In the genomic region with DNA sequence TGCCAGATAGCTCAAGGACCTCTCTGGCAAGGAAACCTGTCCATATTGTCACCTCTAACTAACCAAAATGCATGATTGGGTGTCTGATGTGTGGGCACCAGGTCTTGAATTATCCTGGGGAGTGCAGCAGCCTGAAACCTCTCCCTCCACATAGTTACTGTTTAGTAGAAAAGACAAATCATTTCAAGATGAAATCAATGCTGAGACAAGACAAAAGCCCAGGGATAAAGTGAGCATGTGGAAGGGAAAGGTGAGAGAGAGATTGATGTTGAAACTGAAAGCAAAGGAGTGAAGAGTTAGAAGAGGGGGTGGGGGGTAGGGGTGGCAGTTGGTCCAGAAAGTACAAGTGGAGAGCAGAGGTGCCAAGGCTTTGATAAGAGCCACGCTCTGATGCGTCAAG, we compare ENCODE assay signal across 13 mouse cellular contexts. TPM values are rescaled to one million over a fixed set of nuclear protein-coding genes. Genes with fewer than 3 reads are reported as not detected.
DNase-seq lines count a peak whose midpoint lies in the region; ATAC-seq lines count a peak whose summit lies in the region.
"Had no signal": no experiment of that assay in that cellular context is flagged by ENCODE, and none has a peak within 500 bp of the region (broad histone marks: within the 10 kb centered on the region; RNA-seq: fewer than 3 reads in every experiment).

No protein-coding gene starts in this region.

- H3K4me2 ChIP-seq in heart, embryonic 12.5 days: peak overlapping the region; percentile 90; the same call in 1 of the 2 replicates

- H3K4me3 ChIP-seq in heart, embryonic 12.5 days: no peak overlapping the region
- peak overlapping the region; percentile 91 for H3K4me3 ChIP-seq in midbrain, embryonic 10.5 days

- 58% methylated on average over 2 of the region's 2 CpGs for WGBS in heart, embryonic 12.5 days
- 71% methylated on average over 2 of the region's 2 CpGs for WGBS in midbrain, embryonic 10.5 days

- H3K27me3 ChIP-seq in heart, embryonic 12.5 days (replicated peaks): no peaks in the 10 kb centered on the region
- H3K27me3 ChIP-seq in midbrain, embryonic 10.5 days (ENCODE audit: low read depth, poor library complexity, severe bottlenecking): peaks cover 18% of the 10 kb centered on the region
- H3K27me3 ChIP-seq: embryonic facial prominence, embryonic 15.5 days had no signal

- no peaks in the 10 kb centered on the region for H3K9me3 ChIP-seq in heart, embryonic 12.5 days (replicated peaks)
- H3K9me3 ChIP-seq in midbrain, embryonic 10.5 days (replicated peaks): no peaks in the 10 kb centered on the region
- H3K9me3 ChIP-seq: embryonic facial prominence, embryonic 15.5 days; G1E had no signal

- H3K27ac ChIP-seq in heart, embryonic 12.5 days (ENCODE audit: poor library complexity, severe bottlenecking): no peak overlapping the region
- no peak overlapping the region for H3K27ac ChIP-seq in midbrain, embryonic 10.5 days (replicated peaks)

- no peak for DNase-seq in heart, postnatal 25 days (ENCODE audit: low spot score)
- DNase-seq in testis, postnatal 10 days (ENCODE audit: low spot score): peak; percentile 12
- no peak for DNase-seq in testis, postnatal 14 days (ENCODE audit: low spot score)
- DNase-seq in midbrain, embryonic 10.5 days (ENCODE audit: low spot score): no peak
- DNase-seq in adrenal gland, postnatal 14 days: no peak
- DNase-seq in gastrocnemius, postnatal 4 days (ENCODE audit: low spot score in 2 of 2): no peak
- no peak for DNase-seq in urinary bladder, adult 2 months (ENCODE audit: low spot score)
- DNase-seq: kidney, adult 8-10 months; lung, postnatal 36 days; right cerebral cortex, postnatal 25 days had no signal

- no peak overlapping the region for H3K9ac ChIP-seq in heart, embryonic 12.5 days

- intact Hi-C loops in heart, postnatal 25 days (cut with DNase I): no loop called here

- ATAC-seq in heart, embryonic 12.5 days (ENCODE audit: insufficient number of reproducible peaks, low FRiP score): no peak

- peaks cover 30% of the 10 kb centered on the region for H3K4me1 ChIP-seq in heart, embryonic 12.5 days (replicated peaks)
- peaks cover 42% of the 10 kb centered on the region for H3K4me1 ChIP-seq in midbrain, embryonic 10.5 days

- H3K36me3 ChIP-seq in heart, embryonic 12.5 days: no peaks in the 10 kb centered on the region
- no peaks in the 10 kb centered on the region for H3K36me3 ChIP-seq in midbrain, embryonic 10.5 days
- H3K36me3 ChIP-seq: embryonic facial prominence, embryonic 15.5 days had no signal

RNA-seq across cellular contexts. Expression of a gene that starts 1.4 kb away (rescaled TPM):
- 43.2 and 46.7 TPM in 2 replicates for polyA plus RNA-seq in heart, embryonic 12.5 days (2016; fragmentation: Nextera tagmentation; extraction: Ambion mirVana)
- total RNA-seq in heart, postnatal 25 days (2021): 10 to 100 TPM; 17.1 to 18.1 TPM
- 90.6 and 101 TPM in 2 replicates for polyA plus RNA-seq in midbrain, embryonic 10.5 days (2016; fragmentation: Nextera tagmentation; extraction: Ambion mirVana)
- total RNA-seq in adrenal gland, postnatal 14 days (2021): 43.8 and 47.6 TPM in 2 replicates
- total RNA-seq in gastrocnemius, postnatal 4 days (2021): 10 to 100 TPM; 29.0 to 29.4 TPM
- polyA plus RNA-seq in urinary bladder, adult 2 months (2012; rRNA removed): 55.9 and 58.9 TPM in 2 replicates

RNA-seq across cellular contexts. Expression of a gene that starts 45.5 kb away (rescaled TPM):
- 58.7 and 59.1 TPM in 2 replicates for polyA plus RNA-seq in heart, embryonic 12.5 days (2016; fragmentation: Nextera tagmentation; extraction: Ambion mirVana)
- 10 to 100 TPM; 16.3 to 17.0 TPM for total RNA-seq in heart, postnatal 25 days (2021)
- 45.4 and 46.5 TPM in 2 replicates for polyA plus RNA-seq in midbrain, embryonic 10.5 days (2016; fragmentation: Nextera tagmentation; extraction: Ambion mirVana)
- 179 and 192 TPM in 2 replicates for total RNA-seq in adrenal gland, postnatal 14 days (2021)
- 10 to 100 TPM in 1 of 2 experiments, 1 to 10 TPM in 1; 9.2 to 16.2 TPM for total RNA-seq in gastrocnemius, postnatal 4 days (2021)
- polyA plus RNA-seq in urinary bladder, adult 2 months (2012; rRNA removed): 52.2 and 61.9 TPM in 2 replicates

Comparison
In these comparisons a context has a peak if more than half of its experiments do, and no peak if none do; other contexts are left out.
1. RNA of a gene that starts 45.5 kb away (total RNA-seq): 179 to 192 TPM in adrenal gland, postnatal 14 days; 16.3 to 17.0 TPM in heart, postnatal 25 days and 9.2 to 16.2 TPM in gastrocnemius, postnatal 4 days; every median in the first group is over 10 times any median in the second.